Mouse (Mus musculus) heart, adult 18-20 months (tissue): Measurements from ENCODE around the gene Prokr1. TPM values are rescaled to one million over a fixed set of nuclear protein-coding genes. Genes with fewer than 3 reads are reported as not detected.

Experiments
- total RNA-seq, 2 experiments: library from RNA; stranded (reverse); gene quantifications; 2 replicates each; pipeline ENCODE4 v1.2.3; 2021

Gene Prokr1
- total RNA-seq, 2 experiments from 2014 or later, result 0.46 to 0.69 TPM

Other genes with a start within 250 kb of the Prokr1 start
- gene Gkn1, start 239.8 kb downstream of the Prokr1 start, total RNA-seq, result not detected
- not detected for gene Gkn2, start 217.4 kb downstream of the Prokr1 start, total RNA-seq
- 1 to 10 TPM in 1 of 2 experiments, under 1 TPM in 1; 0.74 to 2.0 TPM for gene Gkn3, start 201.8 kb downstream of the Prokr1 start, total RNA-seq
- 10 to 100 TPM; 33.7 to 46.0 TPM for gene Bmp10, start 161.7 kb downstream of the Prokr1 start, total RNA-seq
- 1 to 10 TPM; 4.5 to 4.7 TPM for gene Arhgap25, start 57.5 kb downstream of the Prokr1 start, total RNA-seq
- 1 to 10 TPM; 2.2 to 3.0 TPM for gene Aplf, start 81.5 kb upstream of the Prokr1 start, total RNA-seq
- gene Efcc1, start 140.1 kb upstream of the Prokr1 start, total RNA-seq, result 1 to 10 TPM in 1 of 2 experiments, under 1 TPM in 1; 0.94 to 1.3 TPM
- 1 to 10 TPM; 1.2 TPM for gene Gp9, start 187.3 kb upstream of the Prokr1 start, total RNA-seq
- 10 to 100 TPM in 1 of 2 experiments, 1 to 10 TPM in 1; 7.6 to 10.2 TPM for gene Rab43, start 221.4 kb upstream of the Prokr1 start, total RNA-seq
- 1 to 10 TPM in 1 of 2 experiments, under 1 TPM in 1; 0.74 to 1.3 TPM for gene Gm45140, start 245.1 kb upstream of the Prokr1 start, total RNA-seq
- 10 to 100 TPM; 21.1 to 23.9 TPM for gene Isy1, start 248.1 kb upstream of the Prokr1 start, total RNA-seq